ENCODE assay signal across 9 mouse cellular contexts in genomic region chr19:47503625-47504024, GRCm38 (mm10). TPM values are rescaled to one million over a fixed set of nuclear protein-coding genes. Genes with fewer than 3 reads are reported as not detected.
DNase-seq lines count a peak whose midpoint lies in the region; ATAC-seq and TF ChIP-seq lines count a peak whose summit lies in the region.
"Had no signal": no experiment of that assay in that cellular context is flagged by ENCODE, and none has a peak within 500 bp of the region (broad histone marks: within the 10 kb centered on the region; RNA-seq: fewer than 3 reads in every experiment).

No protein-coding gene starts in this region.

- H3K4me2 ChIP-seq in forebrain, embryonic 12.5 days, result no peak overlapping the region
- no peak overlapping the region for H3K4me2 ChIP-seq in midbrain, postnatal 0 days (ENCODE audit: low read depth, low read length, poor library complexity, severe bottlenecking)
- H3K4me2 ChIP-seq: limb, embryonic 13.5 days had no signal

- no peak for TF ChIP-seq POLR2A in testis, adult 2 months (IDR thresholded peaks at IDR 0.05; ENCODE audit: control insufficient read depth, low read depth, low read length)

- H3K9me3 ChIP-seq in forebrain, embryonic 10.5 days, result no peaks in the 10 kb centered on the region
- H3K9me3 ChIP-seq in forebrain, embryonic 12.5 days, result no peaks in the 10 kb centered on the region
- no peaks in the 10 kb centered on the region for H3K9me3 ChIP-seq in midbrain, postnatal 0 days (ENCODE audit: low read length)
- H3K9me3 ChIP-seq: limb, embryonic 13.5 days had no signal

- DNase-seq in forebrain, embryonic 10.5 days (ENCODE audit: extremely low spot score, low spot score), result peak; percentile 30
- DNase-seq in testis, postnatal 14 days (ENCODE audit: low spot score), result no peak
- DNase-seq in midbrain, postnatal 0 days (ENCODE audit: low spot score), result peak; percentile 71
- DNase-seq in ovary, postnatal 14 days (ENCODE audit: low spot score), result no peak
- DNase-seq in layer of hippocampus, adult 18-20 months (ENCODE audit: low spot score in 2 of 2), result no peak

- TF ChIP-seq CTCF in testis, adult 2 months (IDR thresholded peaks at IDR 0.05; ENCODE audit: control insufficient read depth, insufficient read depth, insufficient replicate concordance, low read depth, low read length), result peak; percentile 19; the same call in 1 of the 2 replicates
- peak; percentile 85 for TF ChIP-seq CTCF in midbrain, postnatal 0 days (IDR thresholded peaks at IDR 0.05)

- WGBS in forebrain, embryonic 10.5 days, result 65% methylated on average over 4 of the region's 4 CpGs
- WGBS in forebrain, embryonic 12.5 days, result 59% methylated on average over 4 of the region's 4 CpGs
- 63% methylated on average over 4 of the region's 4 CpGs for WGBS in midbrain, postnatal 0 days

- peaks cover 13% of the 10 kb centered on the region for H3K4me1 ChIP-seq in forebrain, embryonic 10.5 days
- H3K4me1 ChIP-seq in forebrain, embryonic 12.5 days, result peaks cover 6% of the 10 kb centered on the region; the same call in 1 of the 2 replicates
- H3K4me1 ChIP-seq in testis, adult 2 months (ENCODE audit: control insufficient read depth, insufficient read depth, low read length), result no peaks in the 10 kb centered on the region
- H3K4me1 ChIP-seq in midbrain, postnatal 0 days (ENCODE audit: insufficient read depth, low read length), result no peaks in the 10 kb centered on the region

- no peaks in the 10 kb centered on the region for H3K27me3 ChIP-seq in forebrain, embryonic 10.5 days (ENCODE audit: poor library complexity, severe bottlenecking)
- H3K27me3 ChIP-seq in forebrain, embryonic 12.5 days, result no peaks in the 10 kb centered on the region
- H3K27me3 ChIP-seq in testis, adult 2 months (ENCODE audit: control insufficient read depth, insufficient read depth, low read length), result no peaks in the 10 kb centered on the region
- no peaks in the 10 kb centered on the region for H3K27me3 ChIP-seq in midbrain, postnatal 0 days (ENCODE audit: insufficient read depth, low read length)
- H3K27me3 ChIP-seq: limb, embryonic 13.5 days had no signal

- no peak for ATAC-seq in forebrain, embryonic 12.5 days (ENCODE audit: low FRiP score)
- ATAC-seq in hematopoietic stem cell, adult 5-6 weeks (replicated peaks in 1 of 2; ENCODE audit: insufficient read depth in 1 of 2, low FRiP score in 2 of 2, low TSS enrichment in 1 of 2, low read depth in 1 of 2, poor library complexity in 2 of 2, severe bottlenecking in 2 of 2), result peak; percentile 33 to 52; a peak in 3 of 4 replicates
- ATAC-seq in midbrain, postnatal 0 days (ENCODE audit: low FRiP score), result no peak

- H3K4me3 ChIP-seq in forebrain, embryonic 10.5 days, result no peak overlapping the region
- H3K4me3 ChIP-seq in forebrain, embryonic 12.5 days (replicated peaks), result no peak overlapping the region
- H3K4me3 ChIP-seq in testis, adult 2 months (ENCODE audit: control insufficient read depth, low read depth, low read length), result no peak overlapping the region
- no peak overlapping the region for H3K4me3 ChIP-seq in midbrain, postnatal 0 days (ENCODE audit: low read depth, low read length)
- H3K4me3 ChIP-seq: limb, embryonic 13.5 days had no signal

- no peak overlapping the region for H3K9ac ChIP-seq in forebrain, embryonic 12.5 days
- H3K9ac ChIP-seq in midbrain, postnatal 0 days (replicated peaks; ENCODE audit: low read length, poor library complexity, severe bottlenecking), result no peak overlapping the region
- H3K9ac ChIP-seq: limb, embryonic 13.5 days had no signal

- peaks cover 38% of the 10 kb centered on the region for H3K36me3 ChIP-seq in forebrain, embryonic 10.5 days (replicated peaks)
- H3K36me3 ChIP-seq in forebrain, embryonic 12.5 days (replicated peaks), result peaks cover 15% of the 10 kb centered on the region
- no peaks in the 10 kb centered on the region; the same call in 1 of the 2 replicates for H3K36me3 ChIP-seq in testis, adult 2 months (ENCODE audit: control insufficient read depth, insufficient read depth, low read length)
- no peaks in the 10 kb centered on the region for H3K36me3 ChIP-seq in midbrain, postnatal 0 days (ENCODE audit: insufficient read depth, low read length)

- H3K27ac ChIP-seq in forebrain, embryonic 10.5 days, result no peak overlapping the region
- no peak overlapping the region for H3K27ac ChIP-seq in forebrain, embryonic 12.5 days
- no peak overlapping the region for H3K27ac ChIP-seq in testis, adult 2 months (ENCODE audit: control insufficient read depth, insufficient read depth, low read depth, low read length)
- no peak overlapping the region for H3K27ac ChIP-seq in midbrain, postnatal 0 days (ENCODE audit: low read depth, low read length)
- H3K27ac ChIP-seq: limb, embryonic 13.5 days had no signal

RNA-seq across cellular contexts. Expression of gene Stn1, which starts 33.7 kb away (rescaled TPM):
- 64.3 and 68.1 TPM in 2 replicates for polyA plus RNA-seq in forebrain, embryonic 10.5 days (2016; fragmentation: Nextera tagmentation; extraction: Ambion mirVana)
- polyA plus RNA-seq in forebrain, embryonic 12.5 days (2016; fragmentation: Nextera tagmentation; extraction: Ambion mirVana), result 37.2 and 45.3 TPM in 2 replicates
- 19.6 and 27.2 TPM in 2 replicates for polyA plus RNA-seq in testis, adult 2 months (2012; rRNA removed)
- total RNA-seq in hematopoietic stem cell, adult 5-6 weeks (2017), result 17.1 and 19.8 TPM in 2 replicates
- 16.3 and 28.1 TPM in 2 replicates for total RNA-seq in midbrain, postnatal 0 days (2014; rRNA removed)
- polyA plus RNA-seq in midbrain, postnatal 0 days (2015; fragmentation: Nextera tagmentation; extraction: Ambion mirVana), result 19.5 and 22.2 TPM in 2 replicates
- total RNA-seq in layer of hippocampus, adult 18-20 months (2021), result 10 to 100 TPM; 21.0 to 22.8 TPM

RNA-seq across cellular contexts. Expression of gene Sh3pxd2a, which starts 39.4 kb away (rescaled TPM):
- polyA plus RNA-seq in forebrain, embryonic 10.5 days (2016; fragmentation: Nextera tagmentation; extraction: Ambion mirVana), result 1.5 and 1.8 TPM in 2 replicates
- polyA plus RNA-seq in forebrain, embryonic 12.5 days (2016; fragmentation: Nextera tagmentation; extraction: Ambion mirVana), result 3.7 TPM in 2 replicates
- 1.2 and 1.6 TPM in 2 replicates for polyA plus RNA-seq in testis, adult 2 months (2012; rRNA removed)
- total RNA-seq in hematopoietic stem cell, adult 5-6 weeks (2017), result 4.0 and 4.2 TPM in 2 replicates
- total RNA-seq in midbrain, postnatal 0 days (2014; rRNA removed), result 21.0 and 27.4 TPM in 2 replicates
- 1.2 and 1.5 TPM in 2 replicates for polyA plus RNA-seq in midbrain, postnatal 0 days (2015; fragmentation: Nextera tagmentation; extraction: Ambion mirVana)
- 10 to 100 TPM; 33.4 to 35.4 TPM for total RNA-seq in layer of hippocampus, adult 18-20 months (2021)

Comparison
In these comparisons a context has a peak if more than half of its experiments do, and no peak if none do; other contexts are left out.
1. DNase-seq: peak in forebrain, embryonic 10.5 days (single experiment) and midbrain, postnatal 0 days (single experiment); none in testis, postnatal 14 days (single experiment), ovary, postnatal 14 days (single experiment) and layer of hippocampus, adult 18-20 months (0 of 2).
2. ATAC-seq: peak in hematopoietic stem cell, adult 5-6 weeks (2 of 2); none in forebrain, embryonic 12.5 days (single experiment) and midbrain, postnatal 0 days (single experiment).